Mouse (Mus musculus): ENCODE measurements around the gene Zfp771. TPM values are rescaled to one million over a fixed set of nuclear protein-coding genes. Genes with fewer than 3 reads are reported as not detected.

Gene Zfp771
- polyA plus RNA-seq, 1 experiment = 85.4 TPM

DNA sequence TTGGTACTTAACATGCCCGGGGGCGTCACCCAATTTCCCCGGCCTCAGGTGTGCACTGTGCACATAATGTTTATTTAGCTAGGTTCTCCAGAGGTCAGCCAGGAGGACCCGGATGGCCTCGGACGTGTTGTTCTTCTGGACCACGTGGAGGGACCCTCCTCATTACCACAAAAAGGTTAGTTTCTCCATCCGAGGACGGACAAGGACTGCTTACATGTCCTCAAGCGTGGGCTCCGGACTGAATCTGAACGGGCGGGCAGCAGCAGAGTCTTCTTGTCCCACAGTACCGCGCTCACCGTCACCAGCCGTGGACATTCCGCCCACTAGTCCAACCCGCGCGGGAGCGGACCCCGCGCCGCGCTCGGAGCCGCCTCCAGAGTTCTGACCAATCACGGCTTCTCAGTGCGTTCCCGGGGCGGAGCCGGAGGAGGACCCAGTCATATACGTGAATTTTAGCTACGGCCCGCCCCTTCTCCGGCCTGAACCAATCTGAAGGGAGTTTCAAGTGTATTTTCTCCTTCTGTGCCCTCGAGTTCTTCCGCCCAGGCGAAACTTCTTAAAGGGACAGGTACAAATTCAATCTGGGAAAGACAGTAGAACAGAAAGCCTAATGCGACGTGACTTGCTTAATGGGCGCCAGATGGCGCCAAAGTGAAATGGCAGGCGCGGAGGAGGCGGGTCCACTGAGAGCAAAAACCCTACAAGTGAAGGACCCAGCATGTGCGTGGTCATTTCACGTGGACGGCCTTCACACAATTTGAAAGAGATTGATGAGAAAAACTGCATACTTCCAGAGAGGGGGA, 16.4 kb downstream of the Zfp771 start, which contains the start of gene Dctpp1:
Gene Dctpp1 (minus strand): TSS at position 401 of the 803 bp plus-strand sequence.
- H3K9me3 ChIP-seq = no peaks in the 10 kb centered on the region
- peaks cover 72% of the 10 kb centered on the region for H3K4me1 ChIP-seq
- H3K36me3 ChIP-seq (replicated peaks; ENCODE audit: low read length) = peaks cover 19% of the 10 kb centered on the region
- no peaks in the 10 kb centered on the region for H3K27me3 ChIP-seq (replicated peaks)
- TF ChIP-seq GATA1 (IDR thresholded peaks at IDR 0.05; ENCODE audit: borderline replicate concordance, low read length) (no peak), FLI1 (IDR thresholded peaks at IDR 0.05; ENCODE audit: low read length) (0 out of 2 replicates have a peak, but pooled peaks have one; percentile 15)
- H3K4me3 ChIP-seq (replicated peaks) = peak within 1 kb of the TSS; percentile 97

DNA sequence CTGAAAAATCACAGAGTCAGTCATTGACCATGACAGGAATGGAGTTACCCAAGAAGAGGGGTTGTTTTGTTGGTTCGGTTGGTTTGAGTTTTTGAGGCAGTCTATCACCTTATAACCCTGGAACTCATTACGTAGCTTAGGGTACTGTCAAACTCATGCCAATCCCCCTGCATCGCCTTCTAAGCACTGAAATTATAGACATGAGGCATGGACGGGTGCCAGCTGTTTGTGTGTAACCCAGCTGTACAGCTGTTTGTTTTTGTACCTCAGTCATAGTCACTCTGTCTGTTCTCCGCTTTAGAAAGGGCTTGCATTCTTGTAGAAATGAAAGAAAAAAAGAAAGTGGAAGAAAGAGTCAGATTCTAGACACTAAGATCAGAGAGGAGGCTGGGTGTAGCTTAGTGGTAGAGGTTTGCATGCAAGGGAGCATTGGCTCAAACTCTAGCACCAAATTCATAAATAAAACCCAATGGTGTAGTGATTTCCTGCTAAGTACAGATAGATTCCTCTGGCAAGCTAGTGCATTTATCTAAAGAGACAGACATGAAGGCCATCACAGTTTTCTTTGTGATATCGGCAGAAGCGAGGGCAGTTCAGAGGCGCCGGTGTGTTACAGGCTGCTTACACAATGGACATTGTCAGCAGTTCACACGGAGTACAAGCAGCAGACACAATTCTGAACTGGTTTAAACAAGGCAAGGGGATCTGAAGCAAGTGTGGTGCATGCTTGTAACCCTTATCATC, 18.3 kb downstream of the Zfp771 start:
- Histone ChIP-seq H3K27me3 (replicated peaks) (no peaks in the 10 kb centered on the region), H3K36me3 (replicated peaks; ENCODE audit: low read length) (peaks cover 4% of the 10 kb centered on the region), H3K4me3 (replicated peaks) (no peak overlapping the region), H3K4me1 (peaks cover 53% of the 10 kb centered on the region), H3K9me3 (no peaks in the 10 kb centered on the region)
- TF ChIP-seq GATA1 (IDR thresholded peaks at IDR 0.05; ENCODE audit: borderline replicate concordance, low read length) (no peak), FLI1 (IDR thresholded peaks at IDR 0.05; ENCODE audit: low read length) (no peak)

DNA sequence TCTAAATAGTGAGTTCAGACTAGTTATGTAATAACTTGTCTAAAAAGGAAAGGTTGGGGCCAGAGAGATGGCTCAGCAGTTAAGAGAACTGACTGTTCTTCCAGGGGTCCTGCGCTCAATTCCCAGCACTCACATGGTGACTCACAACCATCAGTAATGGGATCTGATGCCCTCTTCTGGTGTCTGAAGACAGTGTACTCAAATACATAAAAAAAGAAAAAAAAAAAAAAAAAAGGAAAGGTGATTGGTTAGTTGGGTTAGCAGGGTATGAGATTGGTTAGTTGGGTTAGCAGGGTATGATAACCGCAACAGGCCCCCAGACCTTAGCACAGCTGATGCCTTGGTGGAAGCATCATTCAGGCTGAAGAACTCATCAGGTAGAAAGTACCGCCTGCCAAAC, 19.5 kb downstream of the Zfp771 start:
- Histone ChIP-seq H3K4me3 (replicated peaks) (no peak overlapping the region), H3K4me1 (peaks cover 41% of the 10 kb centered on the region), H3K9me3 (peaks cover 5% of the 10 kb centered on the region), H3K27me3 (replicated peaks) (no peaks in the 10 kb centered on the region), H3K36me3 (replicated peaks; ENCODE audit: low read length) (peaks cover 8% of the 10 kb centered on the region)
- TF ChIP-seq GATA1 (IDR thresholded peaks at IDR 0.05; ENCODE audit: borderline replicate concordance, low read length) (no peak), FLI1 (IDR thresholded peaks at IDR 0.05; ENCODE audit: low read length) (no peak)

DNA sequence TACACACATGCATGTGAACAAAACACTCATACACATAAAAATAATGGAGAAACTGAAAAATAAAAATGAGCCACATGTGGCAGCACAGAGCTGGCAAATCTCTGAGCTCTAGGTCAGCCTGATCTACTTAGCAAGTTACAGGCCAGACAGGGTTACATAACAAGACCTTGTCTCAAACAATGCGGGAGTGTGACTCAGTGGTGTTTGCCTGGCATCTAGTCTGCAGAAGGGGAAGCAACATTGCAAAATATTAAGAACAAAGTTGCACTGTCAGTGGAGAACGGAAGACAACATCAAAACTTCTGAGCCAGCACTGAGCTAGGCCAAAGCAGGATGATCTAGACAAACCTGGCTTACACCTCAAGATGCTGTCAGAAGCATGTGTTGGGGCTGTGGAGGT, 26.2 kb downstream of the Zfp771 start:
- Histone ChIP-seq H3K36me3 (replicated peaks; ENCODE audit: low read length) (peaks cover 35% of the 10 kb centered on the region), H3K4me1 (peaks cover 58% of the 10 kb centered on the region), H3K4me3 (replicated peaks) (peak overlapping the region; percentile 73), H3K9me3 (peaks cover 5% of the 10 kb centered on the region), H3K27me3 (replicated peaks) (no peaks in the 10 kb centered on the region)
- TF ChIP-seq FLI1 (IDR thresholded peaks at IDR 0.05; ENCODE audit: low read length) (no peak), GATA1 (IDR thresholded peaks at IDR 0.05; ENCODE audit: borderline replicate concordance, low read length) (no peak)

DNA sequence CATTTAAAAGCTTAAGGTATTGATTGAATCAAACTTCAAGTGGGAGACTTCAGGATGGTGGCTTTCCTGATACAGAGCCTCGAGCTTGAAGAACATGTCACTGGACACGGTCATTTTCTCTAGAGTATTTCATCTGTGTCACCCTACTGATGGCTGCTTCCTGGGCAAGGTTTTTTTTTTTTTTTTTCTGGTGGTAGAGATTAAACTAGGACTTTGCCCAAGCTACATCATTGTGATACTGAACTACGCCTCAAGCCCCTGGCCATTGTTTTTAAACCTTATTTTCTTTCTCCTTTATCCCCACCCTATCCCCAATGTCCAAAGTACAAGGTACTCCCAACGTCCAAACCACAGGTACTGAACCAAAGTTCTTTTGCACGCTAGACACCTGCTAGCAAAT, 26.6 kb downstream of the Zfp771 start:
- TF ChIP-seq GATA1 (IDR thresholded peaks at IDR 0.05; ENCODE audit: borderline replicate concordance, low read length) (no peak), FLI1 (IDR thresholded peaks at IDR 0.05; ENCODE audit: low read length) (no peak)
- Histone ChIP-seq H3K36me3 (replicated peaks; ENCODE audit: low read length) (peaks cover 35% of the 10 kb centered on the region), H3K9me3 (peaks cover 5% of the 10 kb centered on the region), H3K27me3 (replicated peaks) (no peaks in the 10 kb centered on the region), H3K4me3 (replicated peaks) (peak overlapping the region; percentile 73), H3K4me1 (peaks cover 60% of the 10 kb centered on the region)

DNA sequence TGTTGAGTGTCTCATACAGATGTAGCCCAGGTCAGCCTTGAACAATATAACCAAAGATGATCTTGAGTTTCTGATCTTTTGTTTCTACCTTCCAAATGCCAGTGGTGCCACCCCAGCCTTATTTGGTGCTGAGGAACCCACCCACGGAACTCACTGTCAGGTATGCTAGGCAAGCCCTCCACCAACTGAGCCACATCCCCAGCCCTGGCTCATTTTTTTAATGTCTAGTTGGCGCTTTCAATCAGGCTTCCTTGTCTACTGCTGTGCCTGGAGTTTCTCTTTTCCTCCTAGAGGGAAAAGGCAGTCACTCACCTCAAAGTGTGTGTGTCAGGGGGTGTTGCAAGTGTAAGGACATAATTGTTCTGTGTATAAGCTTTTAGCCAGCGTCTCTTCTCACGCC, 27.0 kb downstream of the Zfp771 start:
- peaks cover 5% of the 10 kb centered on the region for H3K9me3 ChIP-seq
- H3K4me1 ChIP-seq = peaks cover 61% of the 10 kb centered on the region
- peaks cover 35% of the 10 kb centered on the region for H3K36me3 ChIP-seq (replicated peaks; ENCODE audit: low read length)
- TF ChIP-seq GATA1 (IDR thresholded peaks at IDR 0.05; ENCODE audit: borderline replicate concordance, low read length) = no peak
- TF ChIP-seq FLI1 (IDR thresholded peaks at IDR 0.05; ENCODE audit: low read length) = no peak
- H3K4me3 ChIP-seq (replicated peaks) = peak overlapping the region; percentile 64
- no peaks in the 10 kb centered on the region for H3K27me3 ChIP-seq (replicated peaks)

DNA sequence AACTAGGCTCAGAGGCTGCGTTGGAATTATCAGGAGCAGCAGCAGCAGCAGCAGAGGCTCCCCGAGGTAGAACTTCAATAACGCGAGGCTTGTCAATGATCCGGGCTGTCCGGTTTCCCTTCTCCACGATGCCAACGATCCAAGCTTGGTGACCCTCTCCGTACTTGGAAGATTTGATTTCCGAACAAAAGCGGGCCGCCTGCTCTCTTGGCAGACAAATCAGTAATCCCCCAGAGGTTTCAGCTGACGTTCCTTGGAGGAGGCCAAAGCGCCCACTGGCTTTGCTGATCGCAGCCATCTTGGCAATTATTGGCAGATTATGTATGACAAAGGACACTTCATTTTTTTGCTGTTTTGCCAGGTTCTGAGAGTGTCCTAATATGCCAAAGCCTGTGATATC, 28.5 kb downstream of the Zfp771 start:
- H3K4me3 ChIP-seq (replicated peaks) = peak overlapping the region; percentile 91
- H3K4me1 ChIP-seq = peaks cover 76% of the 10 kb centered on the region
- H3K36me3 ChIP-seq (replicated peaks; ENCODE audit: low read length) = peaks cover 35% of the 10 kb centered on the region
- H3K9me3 ChIP-seq = peaks cover 5% of the 10 kb centered on the region
- TF ChIP-seq FLI1 (IDR thresholded peaks at IDR 0.05; ENCODE audit: low read length) (no peak), GATA1 (IDR thresholded peaks at IDR 0.05; ENCODE audit: borderline replicate concordance, low read length) (no peak)
- no peaks in the 10 kb centered on the region for H3K27me3 ChIP-seq (replicated peaks)

DNA sequence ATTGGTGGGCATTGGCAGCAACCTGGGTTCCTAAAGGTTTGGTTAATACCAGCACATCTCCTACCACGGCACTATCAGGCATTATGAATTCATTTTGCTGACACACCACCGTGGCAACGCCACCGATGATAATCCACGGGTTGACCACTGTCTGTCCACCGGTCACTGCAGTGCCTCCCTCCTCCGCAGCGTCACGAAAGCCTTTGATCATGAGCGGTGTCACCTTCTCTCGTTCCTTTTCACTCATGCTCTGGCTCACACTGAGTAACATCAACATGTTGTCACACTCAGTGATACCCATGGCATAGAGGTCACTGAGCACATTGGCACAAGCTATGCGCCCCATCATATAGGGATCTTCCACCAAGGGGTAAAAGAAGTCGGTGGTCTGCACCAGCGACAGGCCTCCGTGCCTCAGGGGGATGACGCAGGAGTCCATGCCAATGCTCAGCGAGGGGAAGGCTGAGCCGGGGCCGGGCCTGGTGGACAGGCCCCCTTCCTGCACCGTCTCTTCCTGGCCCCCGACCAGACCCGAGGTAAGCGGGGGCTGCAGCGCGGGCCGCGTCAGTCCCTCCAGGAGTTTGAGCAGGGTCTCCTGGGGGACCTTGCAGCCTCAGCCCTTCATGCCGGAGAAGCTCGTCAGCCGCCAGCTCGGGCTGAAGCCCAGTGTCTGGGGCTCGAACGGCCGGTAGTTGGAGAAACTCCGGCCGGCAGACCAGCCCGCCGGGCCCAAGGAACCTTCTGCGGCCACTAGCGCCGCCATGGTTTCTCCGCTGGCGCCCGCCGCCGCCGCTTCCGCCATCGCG, 29.2 kb downstream of the Zfp771 start:
- Histone ChIP-seq H3K36me3 (replicated peaks; ENCODE audit: low read length) (peaks cover 33% of the 10 kb centered on the region), H3K4me3 (replicated peaks) (peak overlapping the region; percentile 91), H3K9me3 (peaks cover 2% of the 10 kb centered on the region), H3K27me3 (replicated peaks) (no peaks in the 10 kb centered on the region), H3K4me1 (peaks cover 84% of the 10 kb centered on the region)
- no peak for TF ChIP-seq GATA1 (IDR thresholded peaks at IDR 0.05; ENCODE audit: borderline replicate concordance, low read length)
- TF ChIP-seq FLI1 (IDR thresholded peaks at IDR 0.05; ENCODE audit: low read length) = no peak

Data from megakaryocyte, embryonic 14.5 days (primary cell).